Mouse (Mus musculus) thymus, adult 2 months (tissue): ENCODE results near the gene Nsd2.
"Not testable (repeated sequence)": the region's sequence is repeated elsewhere in the genome, so short reads cannot be mapped to it uniquely, and the experiment has no call there.

Experiments
- CTCF ChIP-seq: fragments of 200-500 bp; IDR thresholded peaks from 2 replicates; pipeline ENCODE4 v1.5.1; 2012; ENCODE audit warnings: mild to moderate bottlenecking, control low read depth, low read length, moderate library complexity, borderline replicate concordance; ENCODE audit not compliant: control insufficient read depth, poor library complexity, insufficient read depth; ENCODE audit errors: extremely low read depth
- POLR2A ChIP-seq: fragments of 200-500 bp; IDR thresholded peaks from 2 replicates; pipeline ENCODE4 v1.6.1; 2012; ENCODE audit warnings: mild to moderate bottlenecking, low read length, control low read depth, moderate library complexity; ENCODE audit not compliant: control insufficient read depth, poor library complexity, insufficient read depth; ENCODE audit errors: extremely low read depth

DNA sequence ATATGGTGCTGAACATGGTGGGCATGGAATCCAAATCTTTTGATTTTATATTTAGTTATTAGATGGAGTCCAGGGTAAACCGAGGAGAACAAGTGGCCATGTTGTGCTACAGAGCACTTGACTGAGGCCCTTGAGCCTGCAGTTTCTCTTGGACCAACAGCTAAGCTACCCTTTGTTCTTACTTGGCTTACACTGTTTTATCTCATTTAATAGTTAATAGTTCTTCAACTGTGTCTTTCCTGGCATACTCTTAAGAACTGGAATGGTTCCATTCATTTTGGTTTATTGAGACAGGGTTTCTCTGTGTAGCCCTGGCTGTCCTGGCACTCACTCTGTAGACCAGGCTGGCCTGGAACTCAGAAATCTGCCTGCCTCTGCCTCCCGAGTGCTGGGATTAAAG is 96.1 kb downstream of the Nsd2 start:
- TF ChIP-seq CTCF, POLR2A: not testable (repeated sequence)
